Mouse (Mus musculus): ENCODE measurements around the gene C87436.

The C87436 gene

GRCm38 (mm10) chr6:86438272-86439118 is at the start of gene C87436:
TSS of gene C87436 (plus strand) at chr6:86438374.
- in situ Hi-C loops (cut with MseI, MboI): no loop called here

GRCm38 (mm10) chr6:86388461-86388860 is 49.7 kb upstream of the C87436 start:
- in situ Hi-C loops (cut with MseI, MboI): no loop called here

- in situ Hi-C loops (cut with MseI, MboI): no loop called here
Measured at GRCm38 (mm10) chr6:86391326-86391725, 46.8 kb upstream of the C87436 start.

- in situ Hi-C loops (cut with MseI, MboI): no loop called here
Measured at GRCm38 (mm10) chr6:86393187-86393586, 45.0 kb upstream of the C87436 start.

GRCm38 (mm10) chr6:86394078-86394720 is 44.0 kb upstream of the C87436 start:
- in situ Hi-C loops (cut with MseI, MboI): no loop called here

- in situ Hi-C loops (cut with MseI, MboI): no loop called here
Measured at GRCm38 (mm10) chr6:86395021-86395420, 43.2 kb upstream of the C87436 start.

GRCm38 (mm10) chr6:86395969-86396368 is 42.2 kb upstream of the C87436 start:
- in situ Hi-C loops (cut with MseI, MboI): no loop called here

- in situ Hi-C loops (cut with MseI, MboI): no loop called here
Measured at GRCm38 (mm10) chr6:86396581-86397256, 41.5 kb upstream of the C87436 start, which contains the start of gene Pcyox1. TSS of gene Pcyox1 (minus strand) at chr6:86397154.

GRCm38 (mm10) chr6:86397257-86397980 is 40.8 kb upstream of the C87436 start:
- in situ Hi-C loops (cut with MseI, MboI): no loop called here

- in situ Hi-C loops (cut with MseI, MboI): no loop called here
Measured at GRCm38 (mm10) chr6:86398986-86399385, 39.2 kb upstream of the C87436 start.

- in situ Hi-C loops (cut with MseI, MboI): no loop called here
Measured at GRCm38 (mm10) chr6:86399995-86400394, 38.2 kb upstream of the C87436 start.

GRCm38 (mm10) chr6:86400972-86401371 is 37.2 kb upstream of the C87436 start:
- in situ Hi-C loops (cut with MseI, MboI): no loop called here

- in situ Hi-C loops (cut with MseI, MboI): no loop called here
Measured at GRCm38 (mm10) chr6:86402681-86403607, 35.2 kb upstream of the C87436 start.

GRCm38 (mm10) chr6:86403728-86404099 is 34.5 kb upstream of the C87436 start:
- in situ Hi-C loops (cut with MseI, MboI): no loop called here

GRCm38 (mm10) chr6:86404100-86404861 is 33.9 kb upstream of the C87436 start, which contains the start of gene Tia1:
TSS of gene Tia1 (plus strand) at chr6:86404219.
- in situ Hi-C loops (cut with MseI, MboI): no loop called here

- in situ Hi-C loops (cut with MseI, MboI): no loop called here
Measured at GRCm38 (mm10) chr6:86404996-86405395, 33.2 kb upstream of the C87436 start.

GRCm38 (mm10) chr6:86406306-86406705 is 31.9 kb upstream of the C87436 start:
- in situ Hi-C loops (cut with MseI, MboI): no loop called here

- in situ Hi-C loops (cut with MseI, MboI): no loop called here
Measured at GRCm38 (mm10) chr6:86418711-86419110, 19.5 kb upstream of the C87436 start.

- in situ Hi-C loops (cut with MseI, MboI): no loop called here
Measured at GRCm38 (mm10) chr6:86419239-86419638, 18.9 kb upstream of the C87436 start.

GRCm38 (mm10) chr6:86420491-86420890 is 17.7 kb upstream of the C87436 start:
- in situ Hi-C loops (cut with MseI, MboI): no loop called here
